Comparison of ENCODE assay signal across 18 mouse cellular contexts in the genomic region with DNA sequence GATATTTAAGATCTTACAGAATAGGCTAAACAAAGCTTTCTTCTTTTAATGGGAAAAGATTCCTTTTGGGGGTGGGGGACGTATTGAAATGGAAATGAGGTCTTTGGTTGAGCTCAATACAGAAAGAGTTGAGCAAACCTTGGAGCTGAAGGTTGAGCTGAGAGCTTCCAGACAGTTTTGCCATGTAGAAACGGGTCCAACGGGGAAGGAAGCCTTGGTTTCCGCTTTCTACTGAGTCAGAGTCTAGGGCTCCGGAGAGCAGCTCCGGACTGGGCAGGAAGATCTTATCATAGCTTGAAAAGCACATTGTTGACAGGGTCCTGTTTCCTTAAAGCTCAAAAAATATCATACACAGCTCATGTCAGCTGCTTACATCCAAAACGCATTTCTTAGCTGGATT.
DNase-seq lines count a peak whose midpoint lies in the region; ATAC-seq lines count a peak whose summit lies in the region.
"Had no signal": no experiment of that assay in that cellular context is flagged by ENCODE, and none has a peak within 500 bp of the region (broad histone marks: within the 10 kb centered on the region; RNA-seq: fewer than 3 reads in every experiment).

No protein-coding gene starts in this region.

- H3K4me3 ChIP-seq in heart, embryonic 12.5 days, result no peak overlapping the region
- no peak overlapping the region for H3K4me3 ChIP-seq in brown adipose tissue, adult 24 weeks (ENCODE audit: insufficient read depth, low read depth, low read length)
- H3K4me3 ChIP-seq in embryonic facial prominence, embryonic 10.5 days, result no peak overlapping the region
- H3K4me3 ChIP-seq: embryonic facial prominence, embryonic 13.5 days; hindbrain, embryonic 12.5 days; limb, embryonic 10.5 days; midbrain, embryonic 12.5 days; myocyte had no signal

- no peaks in the 10 kb centered on the region for H3K36me3 ChIP-seq in heart, embryonic 12.5 days
- H3K36me3 ChIP-seq in embryonic facial prominence, embryonic 10.5 days (replicated peaks), result no peaks in the 10 kb centered on the region
- H3K36me3 ChIP-seq: embryonic facial prominence, embryonic 13.5 days; hindbrain, embryonic 12.5 days; limb, embryonic 10.5 days; midbrain, embryonic 12.5 days had no signal

- no peaks in the 10 kb centered on the region for H3K9me3 ChIP-seq in heart, embryonic 12.5 days (replicated peaks)
- H3K9me3 ChIP-seq in embryonic facial prominence, embryonic 10.5 days, result no peaks in the 10 kb centered on the region
- H3K9me3 ChIP-seq: embryonic facial prominence, embryonic 13.5 days; hindbrain, embryonic 12.5 days; limb, embryonic 10.5 days; midbrain, embryonic 12.5 days had no signal

- no peak for ATAC-seq in heart, embryonic 12.5 days (ENCODE audit: insufficient number of reproducible peaks, low FRiP score)

- H3K4me1 ChIP-seq in heart, embryonic 12.5 days (replicated peaks), result no peaks in the 10 kb centered on the region
- H3K4me1 ChIP-seq in brown adipose tissue, adult 24 weeks (ENCODE audit: control insufficient read depth, insufficient read depth, insufficient read length, low read length), result peaks cover 2% of the 10 kb centered on the region; the same call in 1 of the 2 replicates
- no peaks in the 10 kb centered on the region for H3K4me1 ChIP-seq in embryonic facial prominence, embryonic 10.5 days
- H3K4me1 ChIP-seq: embryonic facial prominence, embryonic 13.5 days; hindbrain, embryonic 12.5 days; limb, embryonic 10.5 days had no signal

- no peaks in the 10 kb centered on the region for H3K27me3 ChIP-seq in heart, embryonic 12.5 days (replicated peaks)
- H3K27me3 ChIP-seq in embryonic facial prominence, embryonic 10.5 days (replicated peaks; ENCODE audit: low read depth, poor library complexity, severe bottlenecking), result no peaks in the 10 kb centered on the region
- H3K27me3 ChIP-seq: embryonic facial prominence, embryonic 13.5 days; hindbrain, embryonic 12.5 days; midbrain, embryonic 12.5 days had no signal

- 53% methylated on average over 7 of the region's 7 CpGs for WGBS in heart, embryonic 12.5 days
- WGBS in embryonic facial prominence, embryonic 10.5 days, result 77% methylated on average over 7 of the region's 7 CpGs

- H3K9ac ChIP-seq in heart, embryonic 12.5 days, result no peak overlapping the region
- H3K9ac ChIP-seq: embryonic facial prominence, embryonic 13.5 days; hindbrain, embryonic 12.5 days; liver, embryonic 14.5 days; midbrain, embryonic 12.5 days had no signal

- H3K4me2 ChIP-seq in heart, embryonic 12.5 days, result no peak overlapping the region
- H3K4me2 ChIP-seq: embryonic facial prominence, embryonic 13.5 days; heart, embryonic 11.5 days; hindbrain, embryonic 12.5 days; midbrain, embryonic 12.5 days had no signal

- peak; percentile 40 to 56 for DNase-seq in heart, adult 9 months (ENCODE audit: low spot score in 2 of 2)
- peak; percentile 39 for DNase-seq in kidney, postnatal 10 days
- DNase-seq in lung, postnatal 36 days, result peak; percentile 53
- DNase-seq in cerebellum, postnatal 36 days, result no peak
- DNase-seq in layer of hippocampus, adult 9-11 months, result no peak
- no peak for DNase-seq in embryonic facial prominence, embryonic 10.5 days (ENCODE audit: low spot score)
- DNase-seq: cerebellum, adult 9-11 months; right cerebral cortex, postnatal 25 days; thymus, adult 2 months had no signal

- H3K27ac ChIP-seq in heart, embryonic 12.5 days (ENCODE audit: poor library complexity, severe bottlenecking), result no peak overlapping the region
- peak overlapping the region; percentile 39 for H3K27ac ChIP-seq in brown adipose tissue, adult 24 weeks (replicated peaks; ENCODE audit: low read depth, low read length)
- no peak overlapping the region for H3K27ac ChIP-seq in embryonic facial prominence, embryonic 10.5 days (replicated peaks)
- H3K27ac ChIP-seq: embryonic facial prominence, embryonic 13.5 days; hindbrain, embryonic 12.5 days; limb, embryonic 10.5 days; liver, embryonic 14.5 days; midbrain, embryonic 12.5 days had no signal

Comparison
In these comparisons a context has a peak if more than half of its experiments do, and no peak if none do; other contexts are left out.
1. DNase-seq: peak in heart, adult 9 months (2 of 2), kidney, postnatal 10 days (single experiment) and lung, postnatal 36 days (single experiment); none in cerebellum, postnatal 36 days (0 of 2), layer of hippocampus, adult 9-11 months (single experiment) and embryonic facial prominence, embryonic 10.5 days (single experiment).